In the genomic region with DNA sequence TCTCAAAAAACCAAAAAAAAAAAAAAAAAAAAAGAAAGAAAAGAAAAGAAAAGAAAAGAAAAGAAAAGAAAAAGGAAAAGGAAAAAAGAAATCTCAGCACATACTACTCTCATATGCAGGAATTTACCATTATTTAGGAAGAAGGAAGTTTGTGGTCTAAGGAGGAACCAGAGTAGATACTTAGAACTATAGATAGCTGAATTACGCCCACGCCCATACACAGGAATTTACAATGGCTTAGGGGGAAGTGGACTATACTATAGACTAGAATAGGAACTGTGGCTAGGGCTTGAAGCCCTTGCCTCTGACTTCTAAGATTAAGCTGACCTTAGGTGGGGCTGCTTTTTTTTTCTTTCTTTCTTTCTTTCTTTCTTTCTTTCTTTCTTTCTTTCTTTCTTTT, we compare ENCODE assay signal across 9 mouse cellular contexts. TPM values are rescaled to one million over a fixed set of nuclear protein-coding genes. Genes with fewer than 3 reads are reported as not detected.
DNase-seq lines count a peak whose midpoint lies in the region; ATAC-seq and TF ChIP-seq lines count a peak whose summit lies in the region.
"Not testable (repeated sequence)": the region's sequence is repeated elsewhere in the genome, so short reads cannot be mapped to it uniquely, and the experiment has no call there.
"Had no signal": no experiment of that assay in that cellular context is flagged by ENCODE, and none has a peak within 500 bp of the region (broad histone marks: within the 10 kb centered on the region; RNA-seq: fewer than 3 reads in every experiment).

No protein-coding gene starts in this region.

- not testable (repeated sequence) for H3K79me2 ChIP-seq in MEL (ENCODE audit: control insufficient read depth, insufficient read depth, low read length, poor library complexity)

- H3K9ac ChIP-seq in MEL (ENCODE audit: control insufficient read depth, low read depth, low read length, poor library complexity, severe bottlenecking), result not testable (repeated sequence)

- not testable (repeated sequence) for TF ChIP-seq CTCF in MEL (IDR thresholded peaks at IDR 0.05 in 2 of 3, conservative IDR thresholded peaks at IDR 0.05 in 1 of 3; ENCODE audit: control insufficient read depth in 1 of 3, insufficient read depth in 1 of 3, low read depth in 2 of 3, low read length in 3 of 3, poor library complexity in 1 of 3, severe bottlenecking in 1 of 3)

- not testable (repeated sequence) for H3K36me3 ChIP-seq in MEL (ENCODE audit: control insufficient read depth in 1 of 2, insufficient read depth in 2 of 2, low read length in 2 of 2); splenic B cell, adult 2 months (ENCODE audit: control insufficient read depth, insufficient read depth, low read length, poor library complexity, severe bottlenecking)

- 0 out of 2 replicates have a peak, but pooled peaks have one; percentile 47 for ATAC-seq in monocyte, adult 5-6 weeks (replicated peaks; ENCODE audit: insufficient number of reproducible peaks, low FRiP score, low TSS enrichment, poor library complexity, severe bottlenecking)

- H3K4me1 ChIP-seq in MEL (ENCODE audit: control insufficient read depth in 1 of 2, insufficient read depth in 2 of 2, low read length in 2 of 2), result peaks cover 0 to 19% of the 10 kb centered on the region in 2 experiments; a peak in 3 of 4 replicates

- TF ChIP-seq POLR2A in MEL (IDR thresholded peaks at IDR 0.05; ENCODE audit: control insufficient read depth in 1 of 2, insufficient read depth in 1 of 2, low read depth in 1 of 2, low read length in 2 of 2, poor library complexity in 1 of 2), result not testable (repeated sequence)

- not testable (repeated sequence) for H3K27me3 ChIP-seq in MEL (ENCODE audit: control insufficient read depth in 1 of 2, insufficient read depth in 2 of 2, low read length in 2 of 2); splenic B cell, adult 2 months (ENCODE audit: control insufficient read depth, insufficient read depth, low read length, poor library complexity, severe bottlenecking)

- H3K9me3 ChIP-seq in MEL (replicated peaks; ENCODE audit: insufficient read depth, low read length), result not testable (repeated sequence)

- not testable (repeated sequence) for TF ChIP-seq RAD21 in MEL (IDR thresholded peaks at IDR 0.05; ENCODE audit: low read depth, low read length)

- peak; percentile 44 to 56; a peak in 2 of 4 replicates for TF ChIP-seq EP300 in MEL (IDR thresholded peaks at IDR 0.05; ENCODE audit: low read depth in 1 of 2, low read length in 2 of 2)

- peak; percentile 37 for DNase-seq in 416B (ENCODE audit: low read depth)
- DNase-seq in MEL (ENCODE audit: low read depth, low spot score), result peak; percentile 79
- DNase-seq in R1 (ENCODE audit: low read depth, low spot score), result peak; percentile 46
- peak; percentile 20 for DNase-seq in induced T-regulatory cell, adult 2 months (ENCODE audit: low read depth)
- DNase-seq in lung, postnatal 36 days, result peak; percentile 65
- peak; percentile 62 for DNase-seq in splenic B cell, adult 2 months (ENCODE audit: low read depth, low spot score)

- H3K27ac ChIP-seq in MEL (ENCODE audit: control insufficient read depth, low read depth, low read length), result not testable (repeated sequence)

- not testable (repeated sequence) for H3K4me3 ChIP-seq in MEL (ENCODE audit: control insufficient read depth in 1 of 2, insufficient read depth in 1 of 2, low read depth in 2 of 2, low read length in 2 of 2)

TF ChIP-seq in MEL, 35 proteins besides CTCF, POLR2A, EP300 and RAD21:
- TF ChIP-seq GATA1 (IDR thresholded peaks at IDR 0.05; ENCODE audit: low read depth, low read length) (peak; percentile 45; the same call in 1 of the 2 replicates), SIN3A (IDR thresholded peaks at IDR 0.05; ENCODE audit: low read length) (0 out of 2 replicates have a peak, but pooled peaks have one; percentile 26), RCOR1 (IDR thresholded peaks at IDR 0.05; ENCODE audit: low read depth, low read length) (peak; percentile 97)

RNA-seq across cellular contexts. Expression of gene Mum1, which starts 3.1 kb away (rescaled TPM):
- 34.8 and 35.3 TPM in 2 replicates for total RNA-seq in MEL (2012; rRNA removed)
- 10 to 100 TPM; 34.0 to 55.2 TPM for polyA plus RNA-seq in MEL (2012; ENCODE audit: insufficient read depth in 1 of 2, insufficient read length in 2 of 2, low read depth in 1 of 2, low replicate concordance in 2 of 2, missing spikeins in 1 of 2)
- 43.7 to 46.7 TPM (median 46.2 TPM) in 3 replicates for total RNA-seq in monocyte, adult 5-6 weeks (2017)

RNA-seq across cellular contexts. Expression of gene Ndufs7, which starts 25.8 kb away (rescaled TPM):
- 341 and 377 TPM in 2 replicates for total RNA-seq in MEL (2012; rRNA removed)
- polyA plus RNA-seq in MEL (2012; ENCODE audit: insufficient read depth in 1 of 2, insufficient read length in 2 of 2, low read depth in 1 of 2, low replicate concordance in 2 of 2, missing spikeins in 1 of 2), result 100 to 1,000 TPM in 1 of 2 experiments, not detected in 1; 458 TPM
- total RNA-seq in monocyte, adult 5-6 weeks (2017), result 60.9 to 74.8 TPM (median 61.4 TPM) in 3 replicates

RNA-seq across cellular contexts. Expression of gene Gamt, which starts 37.7 kb away (rescaled TPM):
- total RNA-seq in MEL (2012; rRNA removed), result 4.1 and 6.0 TPM in 2 replicates
- 1 to 10 TPM in 1 of 2 experiments, not detected in 1; 8.4 TPM for polyA plus RNA-seq in MEL (2012; ENCODE audit: insufficient read depth in 1 of 2, insufficient read length in 2 of 2, low read depth in 1 of 2, low replicate concordance in 2 of 2, missing spikeins in 1 of 2)
- total RNA-seq in monocyte, adult 5-6 weeks (2017), result 3.8 to 4.7 TPM in 2 of 3 replicates, not detected in the other
- total RNA-seq: G1E had no signal

RNA-seq across cellular contexts. Expression of gene Dazap1, which starts 38.1 kb away (rescaled TPM):
- total RNA-seq in MEL (2012; rRNA removed), result 159 and 166 TPM in 2 replicates
- 100 to 1,000 TPM in 1 of 2 experiments, not detected in 1; 236 TPM for polyA plus RNA-seq in MEL (2012; ENCODE audit: insufficient read depth in 1 of 2, insufficient read length in 2 of 2, low read depth in 1 of 2, low replicate concordance in 2 of 2, missing spikeins in 1 of 2)
- 85.1 to 132 TPM (median 92.5 TPM) in 3 replicates for total RNA-seq in monocyte, adult 5-6 weeks (2017)

RNA-seq across cellular contexts. Expression of gene Efna2, which starts 43.9 kb away (rescaled TPM):
- 0.12 TPM in 1 of 2 replicates, not detected in the other for total RNA-seq in MEL (2012; rRNA removed)
- polyA plus RNA-seq in MEL (2012; ENCODE audit: insufficient read depth in 1 of 2, insufficient read length in 2 of 2, low read depth in 1 of 2, low replicate concordance in 2 of 2, missing spikeins in 1 of 2), result 1 to 10 TPM in 1 of 2 experiments, not detected in 1; 2.8 TPM
- 1.0 TPM in 1 of 3 replicates, not detected in the others for total RNA-seq in monocyte, adult 5-6 weeks (2017)
- total RNA-seq: G1E had no signal
- polyA plus RNA-seq: activated CD4-positive, CD25-positive, alpha-beta regulatory T cell, adult 4 months had no signal

Comparison
In these comparisons a context has a peak if more than half of its experiments do, and no peak if none do; other contexts are left out.
1. DNase-seq: peak in every context shown above with its lines; median percentile 79 in MEL; 65 in lung, postnatal 36 days; 62 in splenic B cell, adult 2 months; 46 in R1; 37 in 416B; 20 in induced T-regulatory cell, adult 2 months.